Comparison of ENCODE assay signal across 15 mouse cellular contexts in the genomic region with DNA sequence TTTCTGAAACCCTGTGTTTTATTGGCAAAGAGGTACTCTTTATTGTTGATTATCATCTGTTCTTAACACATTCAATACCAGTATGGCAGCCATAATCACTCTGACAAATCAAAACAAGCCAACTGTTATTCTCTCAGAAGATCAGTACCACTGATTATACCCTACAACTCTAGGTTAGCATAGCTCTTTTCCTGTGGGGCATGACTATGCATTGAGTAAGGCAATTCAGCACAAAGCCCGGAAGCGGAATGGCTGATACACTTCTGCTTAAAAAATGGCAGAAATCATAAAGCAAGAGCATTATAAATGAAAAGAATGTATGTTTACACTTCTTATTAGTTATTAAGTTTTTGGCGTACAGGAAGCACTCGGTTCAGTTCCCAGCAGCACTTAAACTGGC. TPM values are rescaled to one million over a fixed set of nuclear protein-coding genes. Genes with fewer than 3 reads are reported as not detected.
DNase-seq lines count a peak whose midpoint lies in the region; ATAC-seq lines count a peak whose summit lies in the region.
"Had no signal": no experiment of that assay in that cellular context is flagged by ENCODE, and none has a peak within 500 bp of the region (broad histone marks: within the 10 kb centered on the region; RNA-seq: fewer than 3 reads in every experiment).

No protein-coding gene starts in this region.

- peaks cover 9% of the 10 kb centered on the region for H3K36me3 ChIP-seq in hindbrain, embryonic 15.5 days
- H3K36me3 ChIP-seq in hindbrain, embryonic 12.5 days: peaks cover 8% of the 10 kb centered on the region; the same call in 1 of the 2 replicates
- peaks cover 14% of the 10 kb centered on the region for H3K36me3 ChIP-seq in kidney, embryonic 15.5 days

- peaks cover 26% of the 10 kb centered on the region for H3K4me1 ChIP-seq in hindbrain, embryonic 15.5 days (replicated peaks)
- peaks cover 21% of the 10 kb centered on the region for H3K4me1 ChIP-seq in hindbrain, embryonic 12.5 days
- H3K4me1 ChIP-seq in kidney, embryonic 15.5 days: peaks cover 21% of the 10 kb centered on the region

- H3K9me3 ChIP-seq in hindbrain, embryonic 15.5 days: no peaks in the 10 kb centered on the region
- no peaks in the 10 kb centered on the region for H3K9me3 ChIP-seq in hindbrain, embryonic 12.5 days (replicated peaks)
- H3K9me3 ChIP-seq in kidney, embryonic 15.5 days (replicated peaks): no peaks in the 10 kb centered on the region
- H3K9me3 ChIP-seq: limb, embryonic 13.5 days; neural tube, embryonic 12.5 days had no signal

- H3K4me3 ChIP-seq in hindbrain, embryonic 15.5 days: no peak overlapping the region
- H3K4me3 ChIP-seq in hindbrain, embryonic 12.5 days: no peak overlapping the region
- H3K4me3 ChIP-seq in kidney, embryonic 15.5 days (replicated peaks): no peak overlapping the region
- H3K4me3 ChIP-seq: limb, embryonic 13.5 days; neural tube, embryonic 12.5 days had no signal

- peak overlapping the region; percentile 6; the same call in 1 of the 2 replicates for H3K4me2 ChIP-seq in hindbrain, embryonic 15.5 days
- H3K4me2 ChIP-seq in hindbrain, embryonic 12.5 days (replicated peaks): no peak overlapping the region
- H3K4me2 ChIP-seq in kidney, embryonic 15.5 days: no peak overlapping the region
- H3K4me2 ChIP-seq: limb, embryonic 13.5 days; neural tube, embryonic 12.5 days had no signal

- no peak overlapping the region for H3K27ac ChIP-seq in hindbrain, embryonic 15.5 days (replicated peaks)
- no peak overlapping the region for H3K27ac ChIP-seq in hindbrain, embryonic 12.5 days
- no peak overlapping the region for H3K27ac ChIP-seq in kidney, embryonic 15.5 days
- H3K27ac ChIP-seq: limb, embryonic 13.5 days; neural tube, embryonic 12.5 days had no signal

- 94% methylated on average over 4 of the region's 4 CpGs for WGBS in hindbrain, embryonic 15.5 days
- 95% methylated on average over 4 of the region's 4 CpGs for WGBS in hindbrain, embryonic 12.5 days
- 90% methylated on average over 4 of the region's 4 CpGs for WGBS in kidney, embryonic 15.5 days

- no peak overlapping the region for H3K9ac ChIP-seq in hindbrain, embryonic 15.5 days
- H3K9ac ChIP-seq in hindbrain, embryonic 12.5 days: no peak overlapping the region
- no peak overlapping the region for H3K9ac ChIP-seq in kidney, embryonic 15.5 days
- H3K9ac ChIP-seq: limb, embryonic 13.5 days; neural tube, embryonic 12.5 days had no signal

- no peaks in the 10 kb centered on the region for H3K27me3 ChIP-seq in hindbrain, embryonic 15.5 days
- H3K27me3 ChIP-seq in hindbrain, embryonic 12.5 days: no peaks in the 10 kb centered on the region
- no peaks in the 10 kb centered on the region for H3K27me3 ChIP-seq in kidney, embryonic 15.5 days
- H3K27me3 ChIP-seq: limb, embryonic 13.5 days; neural tube, embryonic 12.5 days had no signal

- peak; percentile 64 for DNase-seq in CD4-positive helper T cell, adult 2 months (ENCODE audit: low read depth, low spot score)
- no peak for DNase-seq in Muller cell, postnatal 12 days (ENCODE audit: inconsistent ontology term)
- DNase-seq in adrenal gland, postnatal 4 days (ENCODE audit: low spot score in 2 of 2): no peak
- DNase-seq: cerebellum, postnatal 36 days; gastrocnemius, postnatal 14 days; kidney, adult 9 months; layer of hippocampus, adult 9-11 months; right cerebral cortex, postnatal 25 days had no signal

- ATAC-seq in hindbrain, embryonic 15.5 days (ENCODE audit: low FRiP score, low read depth): no peak
- ATAC-seq in hindbrain, embryonic 12.5 days (ENCODE audit: low FRiP score): no peak
- ATAC-seq in common myeloid progenitor, adult 5-6 weeks (replicated peaks; ENCODE audit: low read depth, poor library complexity, severe bottlenecking): peak; percentile 34
- ATAC-seq in megakaryocyte progenitor cell, adult 5-6 weeks (replicated peaks; ENCODE audit: poor library complexity): peak; percentile 24; the same call in 1 of the 2 replicates
- ATAC-seq in kidney, embryonic 15.5 days (replicated peaks; ENCODE audit: low FRiP score): no peak

RNA-seq across cellular contexts. Expression of a gene that starts 3.3 kb away (rescaled TPM):
- polyA plus RNA-seq in hindbrain, embryonic 15.5 days (2015; fragmentation: Nextera tagmentation; extraction: Ambion mirVana): 8.2 and 8.8 TPM in 2 replicates
- 8.3 and 10.6 TPM in 2 replicates for polyA plus RNA-seq in hindbrain, embryonic 12.5 days (2016; fragmentation: Nextera tagmentation; extraction: Ambion mirVana)
- total RNA-seq in common myeloid progenitor, adult 5-6 weeks (2017): 37.4 and 46.3 TPM in 2 replicates
- 40.7 and 63.0 TPM in 2 replicates for total RNA-seq in megakaryocyte progenitor cell, adult 5-6 weeks (2015)
- total RNA-seq in megakaryocyte progenitor cell, adult 5-6 weeks (2017): 33.6 and 36.0 TPM in 2 replicates
- polyA plus RNA-seq in kidney, embryonic 15.5 days (2015; fragmentation: Nextera tagmentation; extraction: Ambion mirVana): 7.8 and 9.8 TPM in 2 replicates
- total RNA-seq in adrenal gland, postnatal 4 days (2021): 10 to 100 TPM; 25.5 to 28.4 TPM

Comparison
In these comparisons a context has a peak if more than half of its experiments do, and no peak if none do; other contexts are left out.
1. ATAC-seq: peak in common myeloid progenitor, adult 5-6 weeks (single experiment) and megakaryocyte progenitor cell, adult 5-6 weeks (single experiment); none in hindbrain, embryonic 15.5 days (single experiment), hindbrain, embryonic 12.5 days (single experiment) and kidney, embryonic 15.5 days (single experiment).